Mouse (Mus musculus) brain, adult 2 months (tissue): ENCODE results near the gene Gm26727.
"Not testable (repeated sequence)": the region's sequence is repeated elsewhere in the genome, so short reads cannot be mapped to it uniquely, and the experiment has no call there.

ENCODE experiments used
- DNase-seq: peaks from one replicate; pipeline ENCODE4 v3.0.0; 2011; ENCODE audit warnings: low read depth, low spot score

Gene Gm26727

GRCm38 (mm10) chr2:67433081-67433480, at the start of gene Gm26727:
Gene Gm26727, minus strand, starts transcription at chr2:67433181.
- DNase-seq: no peak

GRCm38 (mm10) chr2:67481051-67481450, 48.1 kb upstream of the Gm26727 start:
- DNase-seq: no peak

GRCm38 (mm10) chr2:67477753-67478152, 44.8 kb upstream of the Gm26727 start:
- DNase-seq: peak; percentile 55

GRCm38 (mm10) chr2:67470030-67470429, 37.0 kb upstream of the Gm26727 start:
- not testable (repeated sequence) for DNase-seq

- DNase-seq: peak; percentile 28
Observed at GRCm38 (mm10) chr2:67467036-67467435, 34.1 kb upstream of the Gm26727 start.

- DNase-seq: no peak
Observed at GRCm38 (mm10) chr2:67460857-67461256, 27.9 kb upstream of the Gm26727 start.

GRCm38 (mm10) chr2:67447206-67447605, 14.2 kb upstream of the Gm26727 start:
- peak; percentile 66 for DNase-seq

- DNase-seq: peak; percentile 36
Observed at GRCm38 (mm10) chr2:67446772-67447171, 13.8 kb upstream of the Gm26727 start.

- DNase-seq: no peak
Observed at GRCm38 (mm10) chr2:67445780-67446179, 12.8 kb upstream of the Gm26727 start, which contains the start of gene Xirp2. Gene Xirp2, plus strand, starts transcription at chr2:67446002.

GRCm38 (mm10) chr2:67438309-67438708, 5.3 kb upstream of the Gm26727 start:
- no peak for DNase-seq

GRCm38 (mm10) chr2:67422799-67423198, 10.2 kb downstream of the Gm26727 start:
- no peak for DNase-seq

GRCm38 (mm10) chr2:67420853-67421252, 12.1 kb downstream of the Gm26727 start:
- DNase-seq: no peak

- DNase-seq: not testable (repeated sequence)
Observed at GRCm38 (mm10) chr2:67413425-67413824, 19.6 kb downstream of the Gm26727 start, which contains the start of gene Gm21830. Gene Gm21830, plus strand, starts transcription at chr2:67413725.
